Mouse (Mus musculus): ENCODE measurements around the gene Gm9844.

DNA sequence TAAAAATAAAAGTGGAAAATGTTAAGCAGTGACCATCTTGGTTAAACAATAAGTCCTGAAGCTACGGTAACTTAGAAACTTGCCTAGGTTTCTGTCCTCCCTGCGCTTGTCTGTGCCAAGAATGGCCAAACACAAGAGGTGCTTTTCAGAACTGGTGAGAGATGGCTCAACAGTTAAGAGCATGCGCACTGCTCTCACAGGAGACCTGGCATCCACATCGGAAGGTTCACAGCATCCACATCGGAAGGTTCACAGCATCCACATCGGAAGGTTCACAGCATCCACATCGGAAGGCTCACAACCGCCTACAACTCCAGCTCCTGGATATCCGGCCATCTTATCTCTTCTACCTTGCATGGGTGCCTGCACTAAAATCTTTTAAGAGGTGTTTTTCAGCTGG lies 16.8 kb upstream of the Gm9844 start:
- no peak for TF ChIP-seq POLR2A (IDR thresholded peaks at IDR 0.05; ENCODE audit: low read depth, low read length)
- TF ChIP-seq CTCF (IDR thresholded peaks at IDR 0.05; ENCODE audit: extremely low read depth, insufficient read length, insufficient replicate concordance, low read depth, low read length): no peak
